Mouse (Mus musculus) left cerebral cortex, postnatal 10 days (tissue): Measurements from ENCODE around the gene Mptx2. TPM values are rescaled to one million over a fixed set of nuclear protein-coding genes. Genes with fewer than 3 reads are reported as not detected.
"Not testable (repeated sequence)": the region's sequence is repeated elsewhere in the genome, so short reads cannot be mapped to it uniquely, and the experiment has no call there.

Source experiments
- DNase-seq, 2 experiments: peaks; one replicate each; pipeline ENCODE4 v3.0.0; 2021 to 2022; ENCODE audit warnings: low spot score in 2 of 2, mixed read lengths in 1 of 2; ENCODE audit errors: extremely low spot score in 1 of 2
- intact Hi-C: fragments of 180-260 bp; cut with DNase I; formaldehyde crosslinking; loops from one replicate; pipeline ENCODE4 v1.15.1; 2025
- total RNA-seq, 2 experiments: library from RNA; stranded (reverse); gene quantifications; 2 replicates each; pipeline ENCODE4 v1.2.3; 2021

The Mptx2 gene
- not detected for total RNA-seq

- DNase-seq: no peak
- intact Hi-C loops: no loop called here
Observed at GRCm38 (mm10) chr1:173277677-173278076, at the start of gene Mptx2. Gene Mptx2, minus strand, starts transcription at chr1:173277777.

- intact Hi-C loops: no loop called here
- no peak for DNase-seq
Observed at GRCm38 (mm10) chr1:173326552-173326951, 49.0 kb upstream of the Mptx2 start.

DNA sequence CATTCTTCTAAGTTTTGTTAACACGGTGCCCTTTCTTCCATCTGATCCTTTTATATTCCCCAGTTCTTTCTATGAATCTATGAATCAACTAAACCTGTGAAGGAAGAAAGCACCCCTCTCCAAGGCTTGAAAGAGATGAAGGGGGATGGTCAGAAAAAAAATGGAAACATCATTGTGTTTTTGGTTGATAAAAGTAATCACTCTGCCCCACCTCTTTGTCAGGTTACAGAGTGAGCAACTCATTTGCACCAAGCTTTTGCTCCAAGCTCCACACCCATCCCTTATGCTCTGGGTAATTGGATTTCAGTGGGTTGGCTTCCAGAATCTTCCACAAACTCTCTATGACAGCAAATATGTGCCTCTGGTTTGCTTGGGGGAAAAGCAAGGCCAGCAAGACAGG, 47.8 kb upstream of the Mptx2 start:
- intact Hi-C loops: no loop called here
- DNase-seq: no peak

- no peak for DNase-seq
- intact Hi-C loops: loop anchor here (5.0 kb wide), 1 partner anchor 42 kb away; the partner anchor contains the start of gene Cadm3
Observed at GRCm38 (mm10) chr1:173324961-173325360, 47.4 kb upstream of the Mptx2 start.

DNA sequence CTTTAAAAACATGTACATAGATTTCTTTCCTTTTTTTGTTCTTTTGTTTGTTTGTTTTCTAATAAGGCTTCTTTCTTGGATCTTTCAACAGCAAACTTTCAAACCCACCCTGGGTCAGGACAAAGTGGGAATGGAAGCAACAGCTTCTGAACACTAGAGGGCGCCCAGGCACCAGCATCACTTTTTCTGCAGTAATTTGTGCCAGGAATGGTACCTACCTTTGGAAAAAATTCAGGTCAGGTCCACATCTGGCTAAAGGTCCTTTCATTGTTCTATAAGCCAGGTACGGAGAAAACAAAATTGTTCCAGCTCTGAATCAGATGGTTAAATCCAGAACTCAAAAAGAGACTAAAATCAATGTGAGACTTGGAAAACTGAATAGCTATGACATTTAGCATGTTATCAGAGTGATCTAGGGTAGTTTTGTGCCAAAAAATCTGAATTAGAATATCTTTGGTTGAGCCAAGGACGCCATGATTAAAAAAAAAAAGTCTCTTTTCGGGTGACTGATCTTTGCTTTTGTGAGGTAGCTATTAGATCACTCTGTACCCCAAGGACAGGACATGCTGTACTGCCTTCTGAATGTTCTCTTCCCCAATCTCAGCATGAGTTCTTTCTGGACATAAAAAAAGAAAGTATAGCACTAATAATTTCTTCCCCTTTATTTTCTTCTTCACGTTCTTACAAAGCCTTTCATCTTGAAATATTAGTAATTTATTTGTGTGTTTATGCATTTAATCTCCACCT, 46.4 kb upstream of the Mptx2 start:
- no peak for DNase-seq
- intact Hi-C loops: loop anchor here (5.0 kb wide), 1 partner anchor 43 kb away; the partner anchor contains the start of gene Cadm3

- no peak for DNase-seq
- intact Hi-C loops: loop anchor here (5.0 kb wide), 1 partner anchor 45 kb away; the partner anchor contains the start of gene Cadm3
Observed at GRCm38 (mm10) chr1:173322249-173322627, 44.7 kb upstream of the Mptx2 start.

- intact Hi-C loops: loop anchor here (5.0 kb wide), 1 partner anchor 46 kb away; the partner anchor contains the start of gene Cadm3
- no peak for DNase-seq
Observed at GRCm38 (mm10) chr1:173321593-173322248, 44.1 kb upstream of the Mptx2 start.

DNA sequence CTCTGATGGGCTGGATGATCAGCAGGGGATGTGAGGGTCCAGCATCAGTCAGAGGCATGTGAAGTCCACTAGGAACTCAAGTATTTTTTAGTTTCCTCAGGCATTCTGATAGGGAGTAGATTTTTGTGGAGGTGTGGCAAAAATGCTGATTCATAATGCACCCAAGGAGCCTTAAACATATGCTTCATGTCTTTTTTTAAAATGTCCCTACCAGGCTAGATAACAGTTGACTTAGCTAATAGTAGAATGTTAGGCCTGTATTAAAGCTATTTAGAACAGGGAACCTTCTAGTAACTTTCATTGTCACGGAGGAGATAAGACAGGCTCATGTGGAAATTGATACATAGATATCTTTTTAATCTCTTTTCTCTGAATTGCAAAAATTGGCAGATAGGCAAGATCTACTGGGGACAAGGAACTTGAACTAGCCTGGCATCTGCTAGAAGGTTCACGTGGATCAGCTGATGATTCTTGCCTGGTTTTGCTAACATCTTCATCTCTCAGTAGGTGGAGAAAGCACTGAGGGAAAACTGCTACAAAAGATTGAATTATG, 40.4 kb upstream of the Mptx2 start:
- DNase-seq: no peak
- intact Hi-C loops: no loop called here

DNA sequence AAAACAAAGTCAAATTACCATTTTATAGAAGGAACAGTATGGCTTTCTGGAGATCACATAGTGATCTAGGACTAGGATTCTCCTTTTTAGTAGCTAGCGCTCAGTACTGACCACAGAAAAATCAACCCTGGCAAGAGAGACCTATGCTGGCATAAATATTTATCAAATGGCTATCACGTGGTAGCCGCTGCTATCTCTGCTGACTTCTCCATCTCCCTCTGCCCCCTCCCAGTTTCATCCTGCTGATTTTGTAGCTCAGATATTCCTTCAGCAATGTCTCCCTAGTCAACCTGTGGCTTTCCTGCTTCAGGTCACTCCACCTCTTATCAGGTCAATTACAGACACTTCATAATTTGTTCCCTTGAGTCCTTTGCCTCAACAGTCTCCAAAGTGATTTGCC, 38.1 kb upstream of the Mptx2 start:
- intact Hi-C loops: no loop called here

GRCm38 (mm10) chr1:173313535-173314050, 36.0 kb upstream of the Mptx2 start:
- intact Hi-C loops, DNase-seq: not testable (repeated sequence)

More for the DNA sequence above, 38.1 kb upstream of the Mptx2 start:
- no peak for DNase-seq

GRCm38 (mm10) chr1:173302795-173303194, 25.2 kb upstream of the Mptx2 start:
- DNase-seq, intact Hi-C loops: not testable (repeated sequence)

- DNase-seq: no peak
- intact Hi-C loops: no loop called here
Observed at GRCm38 (mm10) chr1:173265701-173266100, 11.9 kb downstream of the Mptx2 start, which contains the start of gene Olfr418. Gene Olfr418, plus strand, starts transcription at chr1:173266001.

- intact Hi-C loops: no loop called here
Observed at GRCm38 (mm10) chr1:173249888-173250287, 27.7 kb downstream of the Mptx2 start.

DNA sequence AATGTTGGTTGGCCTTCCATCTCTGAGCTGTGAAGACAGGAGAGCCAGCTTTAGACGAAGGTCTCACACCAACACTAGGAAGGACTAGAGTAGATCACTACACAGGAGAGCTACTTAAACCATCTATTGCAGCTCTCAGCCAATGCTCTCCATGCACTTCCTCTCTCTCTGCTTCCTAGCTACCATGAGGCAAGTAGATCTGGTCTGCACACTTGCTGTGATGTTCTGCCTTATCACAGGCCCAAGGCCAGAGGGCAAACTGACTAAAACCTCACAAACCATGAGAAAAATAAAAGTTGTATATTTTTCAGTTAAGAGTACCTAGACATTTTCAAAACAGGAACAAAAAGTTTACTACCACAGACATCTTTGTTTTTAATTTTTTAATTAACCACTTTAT, 40.6 kb downstream of the Mptx2 start:
- DNase-seq, intact Hi-C loops: not testable (repeated sequence)

More at GRCm38 (mm10) chr1:173249888-173250287, 27.7 kb downstream of the Mptx2 start:
- DNase-seq: no peak

DNA sequence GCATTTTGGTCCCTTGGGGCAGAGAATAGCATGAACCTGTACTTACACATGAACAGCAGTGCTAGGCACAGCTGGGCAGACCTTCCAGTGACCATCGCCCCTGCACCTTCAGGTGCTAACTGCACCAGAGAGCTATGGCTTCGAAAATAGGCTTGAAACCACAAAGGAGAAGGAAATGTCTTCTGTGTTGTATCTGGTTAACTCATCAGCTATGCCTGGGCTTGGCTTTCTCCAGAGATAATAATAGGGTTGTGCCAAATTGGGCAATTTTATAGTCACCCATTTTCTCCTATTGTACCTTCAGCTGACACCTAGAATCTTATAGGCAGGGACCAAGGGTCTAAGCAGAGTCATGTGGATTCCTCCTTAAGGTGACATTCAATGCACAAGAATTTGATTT, 50.5 kb downstream of the Mptx2 start, which contains the start of gene Fcer1a:
Gene Fcer1a (minus strand): TSS at position 134 of the 400 bp plus-strand sequence.
- intact Hi-C loops: no loop called here
- DNase-seq: no peak

Other genes starting within 250 kb of the Mptx2 start
- gene Olfr1408, start 140.4 kb downstream of the Mptx2 start, total RNA-seq: not detected
- gene Olfr1406, start 87.1 kb downstream of the Mptx2 start, total RNA-seq: not detected
- not detected for gene Olfr218, start 80.0 kb downstream of the Mptx2 start, total RNA-seq
- gene Olfr1404, start 65.4 kb downstream of the Mptx2 start, total RNA-seq: not detected
- gene Fcer1a, start 50.6 kb downstream of the Mptx2 start, total RNA-seq: not detected
- gene Olfr418, start 11.8 kb downstream of the Mptx2 start, total RNA-seq: not detected
- 100 to 1,000 TPM; 111 to 129 TPM for gene Ackr1, start 56.0 kb upstream of the Mptx2 start, total RNA-seq
- 1 to 10 TPM; 3.7 to 4.9 TPM for gene Aim2, start 73.1 kb upstream of the Mptx2 start, total RNA-seq
- 100 to 1,000 TPM; 503 to 552 TPM for gene Cadm3, start 89.9 kb upstream of the Mptx2 start, total RNA-seq
- not detected for gene Ifi206, start 213.3 kb upstream of the Mptx2 start, total RNA-seq